Mouse (Mus musculus) midbrain, embryonic 11.5 days (tissue): ENCODE data around the gene Pard3. TPM values are rescaled to one million over a fixed set of nuclear protein-coding genes. Genes with fewer than 3 reads are reported as not detected.

Experiments
- ATAC-seq: fragments of 200-750 bp; cut with Nextera tagmentation; 2 replicates; pipeline ENCODE4 v1.8.0; 2017; ENCODE audit warnings: moderate TSS enrichment, moderate library complexity; ENCODE audit not compliant: low FRiP score
- DNase-seq: peaks from one replicate; pipeline ENCODE4 v3.0.0; 2015; ENCODE audit warnings: low spot score; ENCODE audit errors: missing footprints
- H3K27ac ChIP-seq: fragments of 300-500 bp; sonication (generic); 2 replicates; pipeline ENCODE4 v1.5.1; 2014; ENCODE audit warnings: low read depth, low read length
- H3K27me3 ChIP-seq: fragments of 300-500 bp; sonication (generic); 2 replicates; pipeline ENCODE4 v1.6.1; 2014; ENCODE audit warnings: mild to moderate bottlenecking, low read length, moderate library complexity, mixed read lengths; ENCODE audit not compliant: control insufficient read depth, insufficient read depth
- H3K36me3 ChIP-seq: fragments of 300-500 bp; sonication (generic); 2 replicates; pipeline ENCODE4 v1.6.1; 2014; ENCODE audit warnings: mild to moderate bottlenecking, low read length, moderate library complexity, mixed read lengths; ENCODE audit not compliant: control insufficient read depth, insufficient read depth
- H3K4me1 ChIP-seq: fragments of 300-500 bp; sonication (generic); 2 replicates; pipeline ENCODE4 v1.6.1; 2014; ENCODE audit warnings: low read length; ENCODE audit not compliant: control insufficient read depth, insufficient read depth
- H3K4me2 ChIP-seq: fragments of 300-500 bp; sonication (generic); 2 replicates; pipeline ENCODE4 v1.6.1; 2014; ENCODE audit warnings: mild to moderate bottlenecking, moderate library complexity
- H3K4me3 ChIP-seq: fragments of 300-500 bp; sonication (generic); 2 replicates; pipeline ENCODE4 v1.5.1; 2014; ENCODE audit warnings: low read depth, low read length
- H3K9ac ChIP-seq: fragments of 300-500 bp; sonication (generic); 2 replicates; pipeline ENCODE4 v1.6.1; 2014; ENCODE audit warnings: low read length
- H3K9me3 ChIP-seq: fragments of 300-500 bp; sonication (generic); 2 replicates; pipeline ENCODE4 v1.6.1; 2016; ENCODE audit warnings: low read length; ENCODE audit not compliant: control insufficient read depth
- WGBS: fragments of 180-500 bp; shearing (Covaris S2); extraction: QIAGEN DNeasy Blood & Tissue Kit; methylation state at CpG from one replicate; pipeline ENCODE4 v1.1.7; 2014; 5-methylcytosine and 5-hydroxymethylcytosine counted together
- polyA plus RNA-seq: library from polyadenylated mRNA; unstranded; fragments of >200 nt; fragmentation: Nextera tagmentation; extraction: Ambion mirVana; gene quantifications from 2 replicates; pipeline ENCODE4 v1.2.1, GENCODE M21; 2014

Pard3 gene
- polyA plus RNA-seq, 1 experiment from 2014 or later, result 30.4 TPM

GRCm38 (mm10) chr8:127115837-127116236, 52.1 kb downstream of the Pard3 start:
- 96% methylated on average over 3 of the region's 3 CpGs for WGBS
- no peak overlapping the region for H3K27ac ChIP-seq

DNA sequence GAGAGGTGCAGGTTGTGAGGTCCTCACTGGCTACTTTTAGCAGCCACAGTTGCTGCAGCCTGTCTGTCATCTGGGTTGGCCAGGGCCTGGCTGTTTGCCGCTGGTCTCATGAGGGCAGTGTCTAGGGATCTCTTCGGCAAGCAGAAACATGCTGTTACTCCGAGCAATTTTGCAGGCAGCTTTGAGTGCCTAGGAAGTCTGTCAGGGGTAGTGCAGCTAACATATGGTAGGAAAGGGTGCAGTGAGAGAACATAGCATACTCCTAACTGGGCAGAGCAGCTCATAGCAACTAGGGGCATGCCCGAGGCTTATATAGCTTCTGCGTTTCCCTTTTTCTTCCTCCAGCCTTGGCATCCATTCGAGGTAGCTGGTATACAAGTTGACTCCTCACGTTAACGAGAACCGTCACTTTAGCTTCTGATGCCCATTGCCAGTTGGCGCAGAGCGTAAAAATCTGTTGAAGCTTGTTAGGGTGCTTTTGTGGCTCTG, 54.7 kb downstream of the Pard3 start:
- 85% methylated on average over 11 of the region's 11 CpGs for WGBS
- no peak overlapping the region for H3K9ac ChIP-seq
- H3K4me1 ChIP-seq, result no peaks in the 10 kb centered on the region; the same call in 1 of the 2 replicates
- no peak overlapping the region for H3K4me3 ChIP-seq
- H3K27ac ChIP-seq, result no peak overlapping the region
- DNase-seq, result no peak
- no peaks in the 10 kb centered on the region for H3K27me3 ChIP-seq
- ATAC-seq, result no peak
- no peaks in the 10 kb centered on the region for H3K9me3 ChIP-seq
- no peaks in the 10 kb centered on the region for H3K36me3 ChIP-seq
- H3K4me2 ChIP-seq, result no peak overlapping the region

More at GRCm38 (mm10) chr8:127115837-127116236, 52.1 kb downstream of the Pard3 start:
- H3K4me3 ChIP-seq, result no peak overlapping the region
- ATAC-seq (no peak), DNase-seq (no peak)
- H3K36me3 ChIP-seq, result no peaks in the 10 kb centered on the region
- H3K4me1 ChIP-seq, result no peaks in the 10 kb centered on the region; the same call in 1 of the 2 replicates
- H3K4me2 ChIP-seq, result no peak overlapping the region
- H3K9ac ChIP-seq, result no peak overlapping the region
- no peaks in the 10 kb centered on the region for H3K9me3 ChIP-seq
- no peaks in the 10 kb centered on the region for H3K27me3 ChIP-seq

- Histone ChIP-seq H3K4me3 (no peak overlapping the region), H3K4me2 (no peak overlapping the region), H3K9me3 (no peaks in the 10 kb centered on the region), H3K27me3 (no peaks in the 10 kb centered on the region), H3K4me1 (peaks cover 28% of the 10 kb centered on the region), H3K36me3 (no peaks in the 10 kb centered on the region), H3K9ac (no peak overlapping the region), H3K27ac (no peak overlapping the region)
- WGBS, result 92% methylated on average over 3 of the region's 3 CpGs
- DNase-seq, result no peak
- no peak for ATAC-seq
Measured at GRCm38 (mm10) chr8:127123391-127123790, 59.7 kb downstream of the Pard3 start.

GRCm38 (mm10) chr8:127124795-127125194, 61.1 kb downstream of the Pard3 start:
- 27% methylated on average over 8 of the region's 8 CpGs for WGBS
- no peaks in the 10 kb centered on the region for H3K27me3 ChIP-seq
- H3K9ac ChIP-seq, result no peak overlapping the region
- ATAC-seq, result no peak
- H3K4me1 ChIP-seq, result peaks cover 33% of the 10 kb centered on the region
- DNase-seq, result no peak
- no peak overlapping the region for H3K4me2 ChIP-seq
- H3K4me3 ChIP-seq, result no peak overlapping the region
- no peak overlapping the region for H3K27ac ChIP-seq
- no peaks in the 10 kb centered on the region for H3K36me3 ChIP-seq
- H3K9me3 ChIP-seq, result no peaks in the 10 kb centered on the region

- 25% methylated on average over 11 of the region's 11 CpGs for WGBS
- Histone ChIP-seq H3K36me3 (no peaks in the 10 kb centered on the region), H3K27ac (no peak overlapping the region), H3K4me2 (peak overlapping the region; percentile 19), H3K4me1 (peaks cover 33% of the 10 kb centered on the region), H3K9me3 (no peaks in the 10 kb centered on the region), H3K4me3 (no peak overlapping the region), H3K9ac (no peak overlapping the region), H3K27me3 (no peaks in the 10 kb centered on the region)
- DNase-seq, result peak; percentile 90
- ATAC-seq, result peak; percentile 71; the same call in 1 of the 2 replicates
Measured at GRCm38 (mm10) chr8:127125686-127126683, 62.3 kb downstream of the Pard3 start.

DNA sequence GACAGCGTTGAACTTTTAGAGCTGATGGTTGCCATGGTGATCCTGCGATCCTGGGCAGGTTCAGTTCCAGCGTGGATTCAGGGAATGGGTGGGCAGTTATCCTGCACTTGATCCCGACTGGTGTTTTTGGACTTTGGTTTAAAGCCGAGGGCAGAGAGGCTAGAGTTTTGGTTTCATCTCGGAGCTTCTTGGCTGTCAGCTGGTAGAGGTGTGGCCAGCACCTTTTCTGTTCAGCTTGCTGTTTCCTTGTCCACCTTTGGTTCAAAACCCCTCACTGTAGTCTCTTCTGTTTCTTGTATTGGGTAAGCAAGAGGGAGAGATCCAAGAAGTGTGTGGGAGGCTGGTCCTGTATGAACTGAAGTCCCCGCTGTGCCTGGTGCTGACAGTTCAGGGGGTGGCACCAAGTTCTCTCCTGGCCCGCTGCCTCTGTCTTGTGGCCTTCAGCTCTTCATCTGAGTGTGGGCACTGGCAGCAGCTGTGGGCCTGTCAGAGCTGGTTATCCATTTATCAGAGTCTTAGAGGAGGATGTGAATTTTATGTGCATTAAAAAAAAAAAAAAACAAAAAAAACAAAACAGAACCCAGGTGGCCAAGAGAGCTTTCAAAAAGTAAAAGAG, 65.2 kb downstream of the Pard3 start:
- H3K9ac ChIP-seq, result no peak overlapping the region
- no peaks in the 10 kb centered on the region for H3K36me3 ChIP-seq
- peaks cover 33% of the 10 kb centered on the region for H3K4me1 ChIP-seq
- H3K27ac ChIP-seq, result no peak overlapping the region
- no peak for ATAC-seq
- no peak overlapping the region for H3K4me2 ChIP-seq
- no peaks in the 10 kb centered on the region for H3K27me3 ChIP-seq
- H3K4me3 ChIP-seq, result no peak overlapping the region
- no peaks in the 10 kb centered on the region for H3K9me3 ChIP-seq
- no peak for DNase-seq
- 43% methylated on average over 8 of the region's 8 CpGs for WGBS

- 84% methylated on average over 5 of the region's 5 CpGs for WGBS
- Histone ChIP-seq H3K27me3 (no peaks in the 10 kb centered on the region), H3K4me3 (no peak overlapping the region), H3K4me2 (no peak overlapping the region), H3K27ac (no peak overlapping the region), H3K4me1 (no peaks in the 10 kb centered on the region), H3K36me3 (no peaks in the 10 kb centered on the region), H3K9me3 (no peaks in the 10 kb centered on the region), H3K9ac (no peak overlapping the region)
- no peak for DNase-seq
- no peak for ATAC-seq
Measured at GRCm38 (mm10) chr8:127134327-127134726, 70.6 kb downstream of the Pard3 start.

DNA sequence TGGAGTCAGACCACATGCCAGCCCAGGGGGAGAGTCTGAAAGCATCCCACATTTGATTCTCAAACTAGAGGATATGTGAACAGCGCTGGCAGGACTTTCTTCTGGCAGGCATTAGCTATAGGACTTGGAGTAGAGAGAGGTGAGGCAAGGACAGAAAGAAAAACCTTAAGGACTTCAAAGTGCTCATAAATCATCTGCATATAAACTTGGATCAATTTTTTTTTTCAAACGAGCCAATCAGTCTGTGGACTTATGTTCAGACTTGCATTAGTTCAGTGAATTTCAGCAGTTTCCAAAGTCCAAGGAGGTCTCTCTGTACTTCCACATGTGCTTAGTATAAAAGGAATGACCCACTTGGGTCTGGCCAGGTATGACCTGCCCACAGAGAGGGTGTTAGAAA, 72.5 kb downstream of the Pard3 start:
- Histone ChIP-seq H3K27ac (no peak overlapping the region), H3K27me3 (no peaks in the 10 kb centered on the region), H3K36me3 (no peaks in the 10 kb centered on the region), H3K4me1 (no peaks in the 10 kb centered on the region), H3K4me2 (no peak overlapping the region), H3K9ac (no peak overlapping the region), H3K4me3 (no peak overlapping the region), H3K9me3 (no peaks in the 10 kb centered on the region)
- ATAC-seq, result no peak
- DNase-seq, result no peak
- 84% methylated on average over 2 of the region's 2 CpGs for WGBS

- H3K27ac ChIP-seq, result no peak overlapping the region
- no peaks in the 10 kb centered on the region for H3K27me3 ChIP-seq
- no peaks in the 10 kb centered on the region for H3K36me3 ChIP-seq
- H3K9ac ChIP-seq, result no peak overlapping the region
- no peaks in the 10 kb centered on the region for H3K9me3 ChIP-seq
- ATAC-seq (no peak), DNase-seq (no peak)
- H3K4me3 ChIP-seq, result no peak overlapping the region
- no peak overlapping the region for H3K4me2 ChIP-seq
- 86% methylated on average over 2 of the region's 2 CpGs for WGBS
- no peaks in the 10 kb centered on the region for H3K4me1 ChIP-seq
Measured at GRCm38 (mm10) chr8:127136781-127137180, 73.1 kb downstream of the Pard3 start.
